Mouse (Mus musculus): ENCODE results near the gene Tmem115.

Gene Tmem115

DNA sequence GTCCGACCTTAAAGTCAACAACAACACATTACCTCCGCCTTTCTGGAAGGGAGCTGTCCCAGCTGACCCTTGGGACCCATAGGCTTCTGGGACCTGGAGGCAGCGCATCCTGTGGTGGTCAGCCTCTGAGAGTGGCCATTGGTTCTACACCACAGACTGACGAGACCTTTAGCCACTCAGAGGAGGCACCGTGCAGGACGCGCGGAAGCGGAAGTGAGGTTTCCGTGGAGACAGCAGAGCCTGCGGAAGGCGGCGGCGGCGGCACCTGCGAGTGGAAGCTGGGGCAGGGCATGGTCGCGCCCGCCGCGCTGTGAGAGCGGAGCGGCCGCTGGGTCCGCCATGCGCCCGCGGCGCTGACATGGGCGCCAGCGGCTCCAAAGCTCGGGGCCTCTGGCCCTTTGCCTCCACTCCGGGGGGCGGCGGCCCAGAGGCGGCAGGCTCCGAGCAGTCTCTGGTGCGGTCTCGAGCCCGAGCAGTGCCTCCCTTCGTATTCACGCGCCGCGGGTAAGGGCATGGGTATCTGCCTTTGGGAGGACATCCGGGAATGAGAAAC, 29.4 kb downstream of the Tmem115 start, which contains the start of gene Tusc2:
Gene Tusc2 (plus strand): TSS at position 227 of the 553 bp plus-strand sequence.
- in situ Hi-C loops (cut with MboI; ENCODE audit: unreplicated experiment in 2 of 2) = loop anchor here in 1 of 2 experiments (25.0 kb wide), 1 partner anchor 1376 kb away; the partner anchor contains the start of gene Ppm1m

DNA sequence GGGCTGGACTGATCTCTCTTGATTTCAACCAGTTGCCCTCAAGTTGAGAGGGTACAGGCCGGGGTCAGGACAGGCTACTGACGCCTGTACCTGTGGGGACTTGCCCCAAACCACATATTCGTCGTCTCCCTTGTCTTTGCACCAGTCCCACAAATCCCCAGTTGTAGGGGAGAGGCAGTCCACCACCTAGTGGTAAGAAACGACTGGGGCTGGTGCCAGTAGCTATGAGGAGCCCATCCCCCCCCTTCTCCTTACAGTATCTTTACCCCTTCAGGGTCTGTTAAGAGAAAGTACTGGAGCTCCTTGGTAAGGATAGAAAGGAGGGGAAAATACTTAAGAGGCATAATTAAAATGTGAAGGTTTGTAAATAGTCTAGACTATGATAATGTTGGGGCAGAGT, 31.8 kb downstream of the Tmem115 start:
- in situ Hi-C loops (cut with MboI; ENCODE audit: unreplicated experiment in 2 of 2) = loop anchor here in 1 of 2 experiments (25.0 kb wide), 1 partner anchor 1378 kb away; the partner anchor contains the start of gene Ppm1m

DNA sequence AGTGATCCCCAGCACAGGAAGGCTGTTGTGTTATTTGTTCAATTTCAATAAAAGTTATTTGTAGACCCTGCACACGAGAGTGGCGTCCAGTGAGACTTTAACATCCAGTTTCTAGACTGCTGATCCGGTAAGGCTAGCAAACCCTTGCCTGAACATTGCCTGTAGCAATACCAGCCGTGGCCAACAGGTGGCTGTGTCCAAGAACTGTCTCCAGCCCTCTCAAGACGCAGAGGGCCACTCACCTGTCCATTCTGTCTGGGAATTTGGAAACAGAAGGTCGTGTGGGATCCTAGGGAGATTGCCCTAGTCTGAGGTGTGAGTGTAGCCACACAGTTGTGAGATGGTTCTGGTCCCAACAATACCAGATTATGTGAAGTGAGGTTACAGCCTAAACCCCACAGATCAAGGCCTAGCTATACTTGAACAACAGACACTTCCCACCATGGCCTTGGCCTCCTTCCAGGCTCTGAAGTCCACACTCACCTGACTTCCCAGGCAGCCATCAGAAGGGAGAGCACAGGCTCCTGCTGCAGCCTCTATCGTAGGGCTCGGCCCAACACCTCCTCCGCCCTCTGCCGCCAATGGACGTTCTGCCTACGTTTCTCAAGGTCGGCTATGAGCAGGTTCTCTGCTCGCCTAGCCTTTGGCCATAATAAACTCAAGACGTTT, 32.4 kb downstream of the Tmem115 start:
- in situ Hi-C loops (cut with MboI; ENCODE audit: unreplicated experiment in 2 of 2) = loop anchor here in 1 of 2 experiments (25.0 kb wide), 1 partner anchor 1379 kb away; the partner anchor contains the start of gene Ppm1m

DNA sequence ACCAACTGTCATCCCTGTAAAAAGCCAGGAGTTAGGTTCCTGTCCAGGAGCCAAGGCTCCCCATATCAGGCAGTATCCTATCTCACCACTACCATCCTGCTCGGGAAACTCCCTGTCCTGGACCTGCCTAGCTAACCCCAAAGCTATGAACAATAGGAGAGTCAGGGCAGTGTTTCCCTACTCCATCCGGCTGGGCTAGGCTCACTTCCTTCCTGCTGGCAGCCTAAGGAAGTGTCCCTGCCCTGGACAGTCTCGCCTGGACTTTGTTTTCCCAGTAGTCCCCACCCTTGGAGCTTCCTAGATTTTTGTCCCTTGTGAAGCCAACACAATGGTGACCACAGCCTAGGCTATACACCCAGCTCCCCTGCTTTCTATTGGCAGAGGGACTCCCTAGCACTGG, 33.1 kb downstream of the Tmem115 start:
- in situ Hi-C loops (cut with MboI; ENCODE audit: unreplicated experiment in 2 of 2) = loop anchor here in 1 of 2 experiments (25.0 kb wide), 1 partner anchor 1380 kb away; the partner anchor contains the start of gene Ppm1m

DNA sequence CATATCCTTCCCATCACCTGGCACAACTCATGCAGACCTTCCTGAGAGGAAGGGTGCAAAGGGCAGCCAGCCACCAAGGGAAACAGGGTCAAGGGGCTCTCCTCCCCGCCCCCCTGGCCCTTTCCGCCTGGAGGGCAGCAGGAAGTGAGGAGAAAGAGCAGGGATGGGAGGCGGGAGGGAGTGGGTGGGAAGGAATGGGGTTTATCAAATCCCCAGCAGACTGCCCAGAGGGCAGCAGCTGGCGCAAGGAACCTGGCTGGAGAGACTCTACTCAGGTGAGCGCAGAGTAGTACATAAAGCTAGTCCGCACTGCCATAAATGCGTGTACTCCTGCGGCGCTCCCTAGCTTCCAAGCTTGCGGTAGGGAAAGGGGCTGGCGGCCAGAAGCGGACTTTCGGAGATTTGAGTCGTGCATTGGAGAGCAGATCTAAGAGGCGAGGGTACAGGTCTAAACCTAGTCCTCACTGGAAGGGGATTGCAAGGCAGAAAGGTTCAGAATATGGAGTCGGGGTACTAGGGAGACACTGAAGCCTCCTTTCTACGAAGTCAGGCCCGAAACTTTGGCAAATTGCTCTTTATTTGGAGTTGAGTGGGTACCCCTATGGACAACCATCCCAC, 34.1 kb downstream of the Tmem115 start, which contains the start of gene Hyal2:
Gene Hyal2 (plus strand): TSS at position 244 of the 618 bp plus-strand sequence.
- in situ Hi-C loops (cut with MboI; ENCODE audit: unreplicated experiment in 2 of 2) = loop anchor here in 1 of 2 experiments (25.0 kb wide), 1 partner anchor 1381 kb away; the partner anchor contains the start of gene Ppm1m

DNA sequence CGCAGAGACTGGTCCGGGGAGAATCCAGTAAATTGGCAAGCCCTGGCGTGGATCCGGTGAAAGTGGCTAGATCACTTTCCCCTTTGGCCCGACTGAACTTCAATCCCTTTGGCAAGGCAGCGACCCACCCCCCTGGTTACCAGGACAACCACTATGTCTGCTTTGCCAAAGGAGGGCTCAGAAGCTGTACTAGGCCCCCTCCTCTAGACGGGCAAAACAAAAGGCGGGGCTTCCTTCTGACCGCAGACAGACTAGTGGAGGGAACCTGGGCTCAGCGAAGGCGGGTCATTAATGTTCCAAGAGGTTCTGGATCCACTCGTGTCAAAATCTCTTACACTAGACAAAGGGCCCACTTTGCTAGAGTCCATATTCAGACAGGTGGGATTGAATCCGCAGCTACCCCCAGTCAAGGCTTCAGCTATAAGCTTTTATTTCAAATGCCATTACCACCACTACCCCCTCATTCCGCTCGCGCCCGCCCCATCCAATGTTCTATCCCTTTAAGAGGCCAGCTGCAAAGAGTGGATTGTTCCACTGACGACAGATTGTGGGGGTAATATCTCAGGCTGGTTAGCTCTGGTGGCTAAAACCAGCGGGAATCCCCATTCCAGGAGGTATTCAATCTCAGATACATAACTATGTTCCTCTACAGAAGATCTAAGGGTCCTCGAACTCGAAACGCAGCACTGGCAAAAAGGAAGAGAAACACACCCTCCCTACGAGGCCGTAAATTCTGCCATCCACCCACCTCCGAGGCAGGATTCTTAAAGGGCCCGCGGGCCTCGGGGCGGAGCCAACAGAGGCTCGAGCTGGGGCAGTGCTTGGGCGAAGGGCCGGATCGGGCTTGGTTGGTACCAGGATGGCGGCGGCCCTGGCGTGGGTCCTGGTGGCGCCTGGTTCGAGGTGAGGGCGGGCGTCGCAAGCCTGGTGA, 34.9 kb downstream of the Tmem115 start:
- in situ Hi-C loops (cut with MboI; ENCODE audit: unreplicated experiment in 2 of 2) = loop anchor here in 1 of 2 experiments (25.0 kb wide), 1 partner anchor 1381 kb away; the partner anchor contains the start of gene Ppm1m

DNA sequence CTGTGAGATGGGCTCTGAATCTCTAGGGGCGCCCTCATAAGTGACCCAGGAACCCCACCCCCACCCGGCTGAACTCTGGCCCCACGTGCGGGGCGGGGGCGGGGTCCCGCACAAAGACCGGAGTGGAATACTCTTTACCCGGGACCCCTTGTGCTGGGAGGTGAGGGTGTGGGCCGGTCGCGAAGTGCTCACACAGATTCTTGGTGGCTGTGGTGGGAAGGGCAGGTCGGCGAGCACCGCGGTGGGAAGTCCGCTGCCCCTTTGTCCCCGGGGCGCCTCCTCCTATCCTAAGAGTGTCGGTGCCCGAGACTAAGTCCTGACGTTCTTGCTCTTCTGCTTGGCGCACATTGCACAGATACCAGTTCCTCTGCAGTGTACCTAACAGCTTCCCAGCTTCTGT, 35.5 kb downstream of the Tmem115 start:
- in situ Hi-C loops (cut with MboI; ENCODE audit: unreplicated experiment in 2 of 2) = loop anchor here in 1 of 2 experiments (25.0 kb wide), 1 partner anchor 1382 kb away; the partner anchor contains the start of gene Ppm1m

DNA sequence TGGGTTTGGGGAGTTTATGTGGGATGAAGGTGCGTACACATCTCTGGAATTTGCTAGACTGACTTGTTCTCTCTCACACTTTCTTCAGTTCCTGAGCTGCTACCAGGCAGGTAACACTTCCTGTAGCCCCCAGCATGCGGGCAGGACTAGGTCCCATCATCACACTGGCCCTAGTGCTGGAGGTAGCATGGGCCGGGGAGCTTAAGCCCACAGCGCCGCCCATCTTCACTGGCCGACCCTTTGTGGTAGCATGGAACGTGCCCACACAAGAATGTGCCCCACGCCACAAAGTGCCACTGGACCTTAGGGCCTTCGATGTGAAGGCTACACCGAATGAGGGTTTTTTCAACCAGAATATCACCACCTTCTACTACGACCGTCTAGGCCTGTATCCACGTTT, 36.3 kb downstream of the Tmem115 start:
- in situ Hi-C loops (cut with MboI; ENCODE audit: unreplicated experiment in 2 of 2) = loop anchor here in 1 of 2 experiments (25.0 kb wide), 1 partner anchor 1383 kb away; the partner anchor contains the start of gene Ppm1m

DNA sequence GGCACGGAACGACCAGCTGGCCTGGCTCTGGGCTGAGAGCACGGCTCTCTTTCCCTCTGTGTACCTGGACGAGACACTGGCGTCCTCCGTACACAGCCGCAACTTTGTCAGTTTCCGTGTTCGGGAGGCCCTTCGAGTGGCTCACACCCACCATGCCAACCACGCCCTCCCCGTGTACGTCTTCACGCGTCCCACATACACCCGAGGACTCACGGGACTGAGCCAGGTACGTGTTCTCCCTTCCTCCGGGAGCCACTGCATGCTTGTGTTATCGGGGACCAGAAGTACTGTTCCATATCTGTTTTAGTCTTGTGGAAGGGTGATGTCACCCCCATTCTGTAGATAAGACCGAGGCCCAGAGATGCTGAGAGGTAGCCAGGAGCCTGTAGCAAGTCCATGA, 37.1 kb downstream of the Tmem115 start:
- in situ Hi-C loops (cut with MboI; ENCODE audit: unreplicated experiment in 2 of 2) = loop anchor here in 1 of 2 experiments (25.0 kb wide), 1 partner anchor 1384 kb away; the partner anchor contains the start of gene Ppm1m

DNA sequence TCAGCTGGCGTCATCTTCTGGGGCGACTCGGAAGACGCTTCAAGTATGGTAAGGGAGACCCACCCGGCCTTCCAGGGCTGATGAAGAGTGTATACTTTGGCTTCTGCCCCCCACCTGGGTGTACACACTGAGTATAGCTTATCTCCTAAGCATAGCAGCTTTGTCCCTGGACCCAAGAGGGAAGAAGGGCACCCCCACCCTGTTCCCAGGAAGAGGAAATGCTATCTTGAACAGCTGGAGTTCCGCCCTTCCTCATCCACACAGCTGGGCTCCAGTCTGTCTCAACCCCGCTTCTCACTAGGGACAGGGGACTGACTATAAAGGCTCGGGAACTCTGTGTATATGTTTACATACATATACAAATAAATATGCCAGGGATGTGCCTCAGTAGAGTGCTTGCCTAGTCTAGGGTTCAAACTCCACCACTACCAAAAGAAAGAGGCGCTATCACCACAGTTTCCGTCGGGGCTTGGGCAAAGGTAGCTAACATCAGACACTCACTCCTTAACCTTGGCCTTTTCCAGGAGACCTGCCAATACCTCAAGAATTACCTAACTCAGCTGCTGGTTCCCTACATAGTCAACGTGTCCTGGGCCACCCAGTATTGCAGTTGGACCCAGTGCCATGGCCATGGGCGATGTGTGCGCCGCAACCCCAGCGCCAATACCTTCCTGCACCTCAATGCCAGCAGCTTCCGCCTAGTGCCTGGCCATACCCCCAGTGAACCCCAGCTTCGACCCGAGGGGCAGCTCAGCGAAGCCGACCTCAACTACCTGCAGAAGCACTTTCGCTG, 38.0 kb downstream of the Tmem115 start:
- in situ Hi-C loops (cut with MboI; ENCODE audit: unreplicated experiment in 2 of 2) = loop anchor here in 1 of 2 experiments (25.0 kb wide), 1 partner anchor 1384 kb away; the partner anchor contains the start of gene Ppm1m

DNA sequence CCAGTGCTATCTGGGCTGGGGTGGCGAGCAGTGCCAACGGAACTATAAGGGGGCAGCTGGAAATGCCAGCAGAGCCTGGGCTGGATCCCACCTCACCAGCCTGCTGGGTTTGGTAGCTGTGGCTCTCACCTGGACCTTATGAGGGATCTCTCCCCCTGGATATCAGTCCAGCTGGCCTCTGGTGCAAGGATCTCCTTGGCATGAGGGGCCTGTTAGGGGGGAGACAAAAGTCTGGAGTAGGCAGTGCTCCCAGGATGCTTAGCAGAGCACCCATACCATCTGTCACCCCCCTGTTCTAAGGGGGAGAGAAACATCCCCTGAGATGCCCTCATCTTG, 38.5 kb downstream of the Tmem115 start:
- in situ Hi-C loops (cut with MboI; ENCODE audit: unreplicated experiment in 2 of 2) = loop anchor here in 1 of 2 experiments (25.0 kb wide), 1 partner anchor 1385 kb away; the partner anchor contains the start of gene Ppm1m

DNA sequence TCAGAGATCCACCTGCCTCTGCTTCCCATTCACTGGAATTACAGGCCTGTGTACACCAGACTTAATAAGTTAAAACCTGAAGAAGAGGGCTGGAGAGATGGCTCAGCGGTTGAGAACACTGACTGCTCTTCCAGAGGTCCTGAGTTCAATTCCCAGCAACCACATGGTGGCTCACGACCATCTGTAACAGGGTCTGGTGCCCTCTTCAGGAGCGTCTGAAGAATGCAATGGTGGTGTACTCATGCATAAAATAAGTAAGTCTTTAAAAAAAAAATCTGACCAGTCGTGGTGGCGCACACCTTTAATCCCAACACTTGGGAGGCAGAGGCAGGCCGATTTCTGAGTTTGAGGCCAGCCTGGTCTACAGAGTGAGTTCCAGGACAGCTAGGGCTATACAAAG, 40.0 kb downstream of the Tmem115 start:
- in situ Hi-C loops (cut with MboI; ENCODE audit: unreplicated experiment in 2 of 2) = loop anchor here in 1 of 2 experiments (25.0 kb wide), 1 partner anchor 1386 kb away; the partner anchor contains the start of gene Ppm1m

DNA sequence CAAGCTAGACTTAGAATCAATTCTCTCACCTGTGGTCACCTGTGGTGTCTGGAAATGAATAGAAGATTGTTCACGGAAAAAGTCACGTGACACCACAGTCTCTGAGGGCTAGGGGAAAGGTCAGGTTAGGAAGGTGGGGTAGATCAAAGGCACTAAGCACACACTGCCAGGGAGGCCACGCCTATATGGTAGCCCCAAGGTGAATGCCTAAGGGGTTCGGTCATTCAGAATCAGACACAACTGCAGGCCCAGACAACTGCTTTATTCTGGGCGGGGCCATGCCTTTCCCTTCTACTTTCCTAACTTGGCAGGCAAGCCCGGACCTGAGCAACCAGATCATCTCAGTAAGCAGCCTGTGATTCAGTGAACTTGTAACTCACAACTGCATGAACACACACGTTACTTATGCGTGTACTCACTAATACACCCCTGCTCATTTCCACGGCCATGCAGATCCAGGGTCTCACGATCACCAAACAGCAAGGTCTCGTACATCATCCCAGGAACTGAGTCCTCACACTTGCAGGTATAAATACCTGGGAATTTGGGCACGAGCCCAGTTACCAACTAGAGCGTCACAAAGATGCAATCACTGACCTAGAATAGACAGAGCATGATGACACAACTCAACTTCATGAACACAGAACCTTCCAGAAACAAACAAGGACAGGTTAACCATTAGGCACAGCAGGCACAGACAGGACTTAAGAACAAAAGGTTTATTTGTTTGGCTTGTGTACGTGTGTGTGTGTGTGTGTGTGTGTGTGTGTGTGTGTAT, 42.0 kb downstream of the Tmem115 start:
- in situ Hi-C loops (cut with MboI; ENCODE audit: unreplicated experiment in 2 of 2) = no loop called here

DNA sequence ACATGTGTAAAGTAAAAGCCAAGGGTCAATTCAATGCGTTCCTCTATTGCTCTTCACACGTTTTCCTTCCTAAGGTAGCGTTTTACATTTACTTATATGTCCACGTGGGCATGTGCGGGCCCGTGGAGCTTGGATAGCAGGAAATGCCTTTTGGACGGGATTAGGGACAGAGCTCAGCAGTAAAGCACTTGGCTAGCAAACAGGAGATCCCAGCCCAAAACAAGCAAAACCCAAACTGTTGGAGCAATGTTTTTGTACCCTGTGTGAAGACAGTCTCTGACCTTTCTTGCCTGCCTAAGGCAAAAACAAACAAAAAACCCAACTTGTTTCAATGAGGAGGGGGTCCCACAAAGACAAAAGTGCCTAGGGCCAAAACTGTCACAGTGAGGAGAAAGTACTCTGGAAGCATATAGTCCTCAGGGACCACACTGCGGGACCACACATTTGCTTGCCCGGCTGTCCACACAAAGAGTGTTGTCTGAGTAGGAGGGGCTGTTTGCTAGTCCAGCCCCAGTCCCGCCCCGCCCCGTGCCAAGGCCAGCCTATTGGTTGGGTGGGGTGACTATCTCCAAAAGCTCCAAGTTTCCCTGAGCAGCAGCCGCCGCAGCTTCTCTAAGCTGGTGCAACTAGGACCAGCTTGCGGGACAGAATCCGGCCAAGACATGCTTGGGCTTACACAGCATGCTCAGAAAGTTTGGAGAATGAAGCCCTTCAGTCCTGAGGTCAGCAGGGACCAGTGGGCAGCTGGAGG, 42.8 kb downstream of the Tmem115 start, which contains the start of gene Hyal1:
Gene Hyal1 (plus strand): TSS at position 571 of the 751 bp plus-strand sequence.
- in situ Hi-C loops (cut with MboI; ENCODE audit: unreplicated experiment in 2 of 2) = no loop called here

DNA sequence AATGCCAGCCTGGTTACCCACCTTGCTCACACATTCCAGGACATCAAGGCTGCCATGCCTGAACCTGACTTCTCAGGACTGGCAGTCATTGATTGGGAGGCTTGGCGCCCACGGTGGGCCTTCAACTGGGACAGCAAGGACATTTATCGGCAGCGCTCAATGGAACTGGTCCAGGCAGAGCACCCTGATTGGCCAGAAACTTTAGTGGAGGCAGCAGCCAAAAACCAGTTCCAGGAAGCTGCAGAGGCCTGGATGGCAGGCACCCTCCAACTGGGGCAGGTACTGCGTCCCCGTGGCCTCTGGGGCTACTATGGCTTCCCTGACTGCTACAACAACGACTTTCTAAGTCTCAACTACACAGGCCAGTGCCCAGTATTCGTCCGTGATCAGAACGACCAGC, 44.1 kb downstream of the Tmem115 start:
- in situ Hi-C loops (cut with MboI; ENCODE audit: unreplicated experiment in 2 of 2) = no loop called here

DNA sequence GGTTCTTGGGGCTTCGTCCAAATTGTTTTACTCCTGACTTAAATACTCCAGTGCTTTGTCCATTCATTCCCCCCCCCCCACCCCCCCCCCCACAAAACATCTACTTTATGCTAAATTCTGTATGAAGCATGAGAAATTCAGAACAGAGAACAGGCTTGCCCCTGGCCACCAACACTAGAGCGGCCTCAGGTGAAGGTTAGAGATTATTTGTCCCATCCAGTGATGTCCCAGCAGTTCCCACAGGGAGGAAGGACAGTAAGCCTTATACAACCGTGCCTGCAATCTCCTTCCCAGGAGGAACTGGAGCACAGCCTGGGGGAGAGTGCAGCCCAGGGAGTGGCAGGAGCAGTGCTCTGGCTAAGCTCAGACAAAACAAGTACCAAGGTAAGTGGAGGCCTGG, 44.8 kb downstream of the Tmem115 start, which contains the start of gene Naa80:
Gene Naa80 (plus strand): TSS at position 301 of the 400 bp plus-strand sequence.
- in situ Hi-C loops (cut with MboI; ENCODE audit: unreplicated experiment in 2 of 2) = no loop called here
